Mouse (Mus musculus) forebrain, embryonic 14.5 days (tissue): ENCODE measurements at regions not wholly inside any gene's neighbourhood (a gene's known extent, or its start where the extent isn't known, plus 50 kb on each side); places are given as distances from the start of the nearest gene placed in this dataset.

Experiments used
- ATAC-seq: fragments of 200-750 bp; cut with Nextera tagmentation; 2 replicates; pipeline ENCODE4 v1.8.0; 2017; ENCODE audit warnings: mild to moderate bottlenecking, moderate library complexity
- DNase-seq: peaks from one replicate; pipeline ENCODE4 v3.0.0-alpha.2; 2015; ENCODE audit warnings: low spot score
- H3K27ac ChIP-seq: fragments of 300-500 bp; sonication (generic); 2 replicates; pipeline ENCODE4 v1.5.1; 2014; ENCODE audit warnings: low read depth, mild to moderate bottlenecking, control low read depth, low read length, moderate library complexity
- H3K27me3 ChIP-seq: fragments of 300-500 bp; sonication (generic); replicated peaks from 2 replicates; pipeline ENCODE4 v1.6.1; 2014; ENCODE audit warnings: low read length, control low read depth, mixed read lengths; ENCODE audit not compliant: control insufficient read depth, insufficient read depth
- H3K36me3 ChIP-seq: fragments of 300-500 bp; sonication (generic); 2 replicates; pipeline ENCODE4 v1.6.1; 2014; ENCODE audit warnings: low read length, control low read depth; ENCODE audit not compliant: control insufficient read depth, insufficient read depth
- H3K4me1 ChIP-seq: fragments of 300-500 bp; sonication (generic); 2 replicates; pipeline ENCODE4 v1.6.1; 2014; ENCODE audit warnings: antibody characterized with exemption, low read length, control low read depth; ENCODE audit not compliant: control insufficient read depth, insufficient read depth
- H3K4me2 ChIP-seq: fragments of 300-500 bp; sonication (generic); 2 replicates; pipeline ENCODE4 v1.6.1; 2014; ENCODE audit warnings: mild to moderate bottlenecking, control low read depth, low read length
- H3K4me3 ChIP-seq: fragments of 300-500 bp; sonication (generic); 2 replicates; pipeline ENCODE4 v1.5.1; 2014; ENCODE audit warnings: low read depth, low read length, control low read depth
- H3K9ac ChIP-seq: fragments of 300-500 bp; sonication (generic); 2 replicates; pipeline ENCODE4 v1.6.1; 2014; ENCODE audit warnings: mild to moderate bottlenecking, low read length, control low read depth, moderate library complexity
- H3K9me3 ChIP-seq: fragments of 300-500 bp; sonication (generic); replicated peaks from 2 replicates; pipeline ENCODE4 v1.6.1; 2016; ENCODE audit warnings: low read length, control low read depth, mixed read lengths; ENCODE audit not compliant: control insufficient read depth
- WGBS: fragments of 180-500 bp; shearing (Covaris S2); extraction: QIAGEN DNeasy Blood & Tissue Kit; methylation state at CpG from one replicate; pipeline ENCODE4 v1.1.7; 2014; 5-methylcytosine and 5-hydroxymethylcytosine counted together

- no peaks in the 10 kb centered on the region for H3K9me3 ChIP-seq
- WGBS: 62% methylated on average over 14 of the region's 14 CpGs
- H3K4me2 ChIP-seq: no peak overlapping the region
- H3K9ac ChIP-seq: no peak overlapping the region
- ATAC-seq (no peak), DNase-seq (no peak)
- H3K4me3 ChIP-seq: no peak overlapping the region
- H3K27me3 ChIP-seq: peaks cover 10% of the 10 kb centered on the region; the same call in 1 of the 2 replicates
- H3K4me1 ChIP-seq: peaks cover 2% of the 10 kb centered on the region; the same call in 1 of the 2 replicates
- H3K27ac ChIP-seq: no peak overlapping the region
- no peaks in the 10 kb centered on the region for H3K36me3 ChIP-seq
Measured at GRCm38 (mm10) chr7:135860741-135861408, 144.7 kb upstream of the Mki67 start.

GRCm38 (mm10) chr7:135861409-135861805 lies 145.2 kb upstream of the Mki67 start:
- H3K4me3 ChIP-seq: no peak overlapping the region
- H3K27me3 ChIP-seq: peaks cover 10% of the 10 kb centered on the region; the same call in 1 of the 2 replicates
- no peak overlapping the region for H3K9ac ChIP-seq
- WGBS: 78% methylated on average over 7 of the region's 7 CpGs
- H3K4me1 ChIP-seq: peaks cover 2% of the 10 kb centered on the region; the same call in 1 of the 2 replicates
- no peak overlapping the region for H3K27ac ChIP-seq
- ATAC-seq (no peak), DNase-seq (peak; percentile 16)
- no peak overlapping the region for H3K4me2 ChIP-seq
- no peaks in the 10 kb centered on the region for H3K36me3 ChIP-seq
- H3K9me3 ChIP-seq: no peaks in the 10 kb centered on the region

- DNase-seq (peak; percentile 29), ATAC-seq (no peak)
- Histone ChIP-seq H3K9ac (no peak overlapping the region), H3K4me1 (peaks cover 2% of the 10 kb centered on the region; the same call in 1 of the 2 replicates), H3K27me3 (no peaks in the 10 kb centered on the region), H3K4me3 (no peak overlapping the region), H3K27ac (no peak overlapping the region), H3K4me2 (no peak overlapping the region), H3K36me3 (no peaks in the 10 kb centered on the region), H3K9me3 (no peaks in the 10 kb centered on the region)
- 28% methylated on average over 22 of the region's 22 CpGs for WGBS
Measured at GRCm38 (mm10) chr7:135863581-135864426, 147.6 kb upstream of the Mki67 start.

- Histone ChIP-seq H3K27me3 (no peaks in the 10 kb centered on the region), H3K4me3 (no peak overlapping the region), H3K4me2 (no peak overlapping the region), H3K4me1 (no peaks in the 10 kb centered on the region), H3K9me3 (no peaks in the 10 kb centered on the region), H3K9ac (no peak overlapping the region), H3K36me3 (no peaks in the 10 kb centered on the region), H3K27ac (no peak overlapping the region)
- DNase-seq: no peak
- WGBS: 80% methylated on average over 6 of the region's 6 CpGs
- ATAC-seq: no peak
Measured at GRCm38 (mm10) chr7:135870981-135871380, 154.8 kb upstream of the Mki67 start.

- ATAC-seq (no peak), DNase-seq (peak; percentile 28)
- H3K27ac ChIP-seq: no peak overlapping the region
- H3K4me2 ChIP-seq: no peak overlapping the region
- H3K36me3 ChIP-seq: no peaks in the 10 kb centered on the region
- no peak overlapping the region for H3K9ac ChIP-seq
- H3K4me3 ChIP-seq: no peak overlapping the region
- no peaks in the 10 kb centered on the region for H3K27me3 ChIP-seq
- H3K4me1 ChIP-seq: no peaks in the 10 kb centered on the region
- WGBS: 81% methylated on average over 6 of the region's 6 CpGs
- H3K9me3 ChIP-seq: no peaks in the 10 kb centered on the region
Measured at GRCm38 (mm10) chr7:135877091-135877874, 161.1 kb upstream of the Mki67 start.

- H3K27me3 ChIP-seq: no peaks in the 10 kb centered on the region
- no peak for DNase-seq
- no peak overlapping the region for H3K4me2 ChIP-seq
- no peak overlapping the region for H3K9ac ChIP-seq
- WGBS: 80% methylated on average over 3 of the region's 3 CpGs
- H3K4me3 ChIP-seq: no peak overlapping the region
- no peaks in the 10 kb centered on the region for H3K36me3 ChIP-seq
- no peak for ATAC-seq
- no peaks in the 10 kb centered on the region for H3K4me1 ChIP-seq
- no peaks in the 10 kb centered on the region for H3K9me3 ChIP-seq
- no peak overlapping the region for H3K27ac ChIP-seq
Measured at GRCm38 (mm10) chr7:135878750-135879149, 162.6 kb upstream of the Mki67 start.

GRCm38 (mm10) chr7:135880446-135880845 lies 164.3 kb upstream of the Mki67 start:
- H3K4me3 ChIP-seq: no peak overlapping the region
- no peak overlapping the region for H3K27ac ChIP-seq
- H3K9me3 ChIP-seq: no peaks in the 10 kb centered on the region
- WGBS: 91% methylated on average over 9 of the region's 9 CpGs
- H3K9ac ChIP-seq: no peak overlapping the region
- DNase-seq (no peak), ATAC-seq (no peak)
- no peaks in the 10 kb centered on the region for H3K36me3 ChIP-seq
- no peaks in the 10 kb centered on the region for H3K4me1 ChIP-seq
- no peak overlapping the region for H3K4me2 ChIP-seq
- H3K27me3 ChIP-seq: no peaks in the 10 kb centered on the region

GRCm38 (mm10) chr7:135882306-135882705 lies 166.1 kb upstream of the Mki67 start:
- ATAC-seq (no peak), DNase-seq (no peak)
- Histone ChIP-seq H3K4me3 (no peak overlapping the region), H3K9me3 (no peaks in the 10 kb centered on the region), H3K27ac (no peak overlapping the region), H3K9ac (no peak overlapping the region), H3K36me3 (no peaks in the 10 kb centered on the region), H3K4me2 (no peak overlapping the region), H3K4me1 (no peaks in the 10 kb centered on the region), H3K27me3 (no peaks in the 10 kb centered on the region)
- WGBS: 92% methylated on average over 4 of the region's 4 CpGs
